Mouse (Mus musculus) midbrain, embryonic 12.5 days (tissue): Measurements from ENCODE around the gene Usp39. TPM values are rescaled to one million over a fixed set of nuclear protein-coding genes. Genes with fewer than 3 reads are reported as not detected.

Experiments used
- ATAC-seq: fragments of 200-750 bp; cut with Nextera tagmentation; 2 replicates; pipeline ENCODE4 v1.8.0; 2017; ENCODE audit warnings: low read depth, moderate TSS enrichment, moderate library complexity; ENCODE audit not compliant: low FRiP score
- H3K27ac ChIP-seq: fragments of 300-500 bp; sonication (generic); replicated peaks from 2 replicates; pipeline ENCODE4 v1.5.1; 2016; ENCODE audit warnings: mild to moderate bottlenecking
- H3K27me3 ChIP-seq: fragments of 300-500 bp; sonication (generic); 2 replicates; pipeline ENCODE4 v1.6.1; 2016; ENCODE audit warnings: mild to moderate bottlenecking
- H3K36me3 ChIP-seq: fragments of 300-500 bp; sonication (generic); 2 replicates; pipeline ENCODE4 v1.6.1; 2016
- H3K4me1 ChIP-seq: fragments of 300-500 bp; sonication (generic); 2 replicates; pipeline ENCODE4 v1.6.1; 2016
- H3K4me2 ChIP-seq: fragments of 300-500 bp; sonication (generic); replicated peaks from 2 replicates; pipeline ENCODE4 v1.6.1; 2016; ENCODE audit warnings: mild to moderate bottlenecking, moderate library complexity
- H3K4me3 ChIP-seq: fragments of 300-500 bp; sonication (generic); 2 replicates; pipeline ENCODE4 v1.5.1; 2016; ENCODE audit warnings: mild to moderate bottlenecking
- H3K9ac ChIP-seq: fragments of 300-500 bp; sonication (generic); replicated peaks from 2 replicates; pipeline ENCODE4 v1.6.1; 2016; ENCODE audit warnings: mild to moderate bottlenecking, moderate library complexity
- H3K9me3 ChIP-seq: fragments of 300-500 bp; sonication (generic); 2 replicates; pipeline ENCODE4 v1.6.1; 2016; ENCODE audit warnings: mild to moderate bottlenecking
- WGBS: fragments of 180-500 bp; shearing (Covaris S2); methylation state at CpG from one replicate; pipeline ENCODE4 v1.1.7; 2016; 5-methylcytosine and 5-hydroxymethylcytosine counted together
- polyA plus RNA-seq: library from polyadenylated mRNA; unstranded; fragments of >200 nt; fragmentation: Nextera tagmentation; extraction: Ambion mirVana; gene quantifications from 2 replicates; pipeline ENCODE4 v1.2.1, GENCODE M21; 2016

Usp39 gene
- polyA plus RNA-seq, 1 experiment from 2014 or later: 72.4 TPM

- ATAC-seq: no peak
- H3K36me3 ChIP-seq: peaks cover 64% of the 10 kb centered on the region
Measured at GRCm38 (mm10) chr6:72315384-72315783, 29.6 kb downstream of the Usp39 start.

GRCm38 (mm10) chr6:72313124-72313867 lies 31.7 kb downstream of the Usp39 start:
- Histone ChIP-seq H3K4me3 (no peak overlapping the region), H3K9ac (no peak overlapping the region), H3K27me3 (no peaks in the 10 kb centered on the region), H3K36me3 (peaks cover 43% of the 10 kb centered on the region), H3K4me2 (no peak overlapping the region), H3K9me3 (no peaks in the 10 kb centered on the region), H3K4me1 (no peaks in the 10 kb centered on the region), H3K27ac (no peak overlapping the region)
- no peak for ATAC-seq
- WGBS: 86% methylated on average over 11 of the region's 11 CpGs

More at GRCm38 (mm10) chr6:72315384-72315783, 29.6 kb downstream of the Usp39 start:
- H3K9ac ChIP-seq: no peak overlapping the region
- 83% methylated on average over 2 of the region's 2 CpGs for WGBS
- H3K4me1 ChIP-seq: no peaks in the 10 kb centered on the region
- H3K27ac ChIP-seq: no peak overlapping the region
- no peaks in the 10 kb centered on the region for H3K27me3 ChIP-seq
- H3K4me3 ChIP-seq: no peak overlapping the region
- no peaks in the 10 kb centered on the region for H3K9me3 ChIP-seq
- H3K4me2 ChIP-seq: no peak overlapping the region

- H3K4me2 ChIP-seq: no peak overlapping the region
- H3K4me1 ChIP-seq: no peaks in the 10 kb centered on the region
- H3K9ac ChIP-seq: no peak overlapping the region
- H3K27ac ChIP-seq: no peak overlapping the region
- peaks cover 33% of the 10 kb centered on the region for H3K36me3 ChIP-seq
- WGBS: 92% methylated on average over 3 of the region's 3 CpGs
- H3K4me3 ChIP-seq: no peak overlapping the region
- H3K27me3 ChIP-seq: no peaks in the 10 kb centered on the region
- no peak for ATAC-seq
- no peaks in the 10 kb centered on the region for H3K9me3 ChIP-seq
Measured at GRCm38 (mm10) chr6:72312198-72312597, 32.8 kb downstream of the Usp39 start.

- Histone ChIP-seq H3K36me3 (no peaks in the 10 kb centered on the region), H3K27ac (no peak overlapping the region), H3K27me3 (no peaks in the 10 kb centered on the region), H3K4me1 (no peaks in the 10 kb centered on the region), H3K9ac (no peak overlapping the region), H3K4me2 (no peak overlapping the region), H3K4me3 (no peak overlapping the region), H3K9me3 (no peaks in the 10 kb centered on the region)
- 58% methylated on average over 9 of the region's 9 CpGs for WGBS
- ATAC-seq: no peak
Measured at GRCm38 (mm10) chr6:72303510-72303909, 41.5 kb downstream of the Usp39 start.

- 89% methylated on average over 11 of the region's 11 CpGs for WGBS
- H3K4me2 ChIP-seq: no peak overlapping the region
- ATAC-seq: no peak
Measured at GRCm38 (mm10) chr6:72302349-72302925, 42.5 kb downstream of the Usp39 start.

GRCm38 (mm10) chr6:72297825-72298224 lies 47.2 kb downstream of the Usp39 start:
- no peak overlapping the region for H3K9ac ChIP-seq
- no peaks in the 10 kb centered on the region for H3K36me3 ChIP-seq
- H3K4me2 ChIP-seq: no peak overlapping the region
- H3K9me3 ChIP-seq: no peaks in the 10 kb centered on the region
- H3K4me3 ChIP-seq: no peak overlapping the region
- H3K4me1 ChIP-seq: no peaks in the 10 kb centered on the region
- H3K27me3 ChIP-seq: no peaks in the 10 kb centered on the region
- WGBS: 81% methylated on average over 3 of the region's 3 CpGs
- no peak overlapping the region for H3K27ac ChIP-seq
- ATAC-seq: no peak

More at GRCm38 (mm10) chr6:72302349-72302925, 42.5 kb downstream of the Usp39 start:
- no peaks in the 10 kb centered on the region for H3K36me3 ChIP-seq
- no peaks in the 10 kb centered on the region for H3K4me1 ChIP-seq
- no peaks in the 10 kb centered on the region for H3K27me3 ChIP-seq
- no peak overlapping the region for H3K9ac ChIP-seq
- no peak overlapping the region for H3K27ac ChIP-seq
- no peak overlapping the region for H3K4me3 ChIP-seq
- no peaks in the 10 kb centered on the region for H3K9me3 ChIP-seq

GRCm38 (mm10) chr6:72292972-72293651 lies 51.9 kb downstream of the Usp39 start:
- H3K27me3 ChIP-seq: no peaks in the 10 kb centered on the region
- 82% methylated on average over 12 of the region's 12 CpGs for WGBS
- ATAC-seq: no peak

GRCm38 (mm10) chr6:72289484-72289883 lies 55.5 kb downstream of the Usp39 start:
- no peaks in the 10 kb centered on the region for H3K4me1 ChIP-seq
- 80% methylated on average over 3 of the region's 3 CpGs for WGBS
- ATAC-seq: no peak
- H3K27me3 ChIP-seq: no peaks in the 10 kb centered on the region
- no peak overlapping the region for H3K4me2 ChIP-seq
- H3K9ac ChIP-seq: no peak overlapping the region
- no peak overlapping the region for H3K27ac ChIP-seq
- no peak overlapping the region for H3K4me3 ChIP-seq
- no peaks in the 10 kb centered on the region for H3K36me3 ChIP-seq
- no peaks in the 10 kb centered on the region for H3K9me3 ChIP-seq

More at GRCm38 (mm10) chr6:72292972-72293651, 51.9 kb downstream of the Usp39 start:
- no peaks in the 10 kb centered on the region for H3K4me1 ChIP-seq
- no peak overlapping the region for H3K4me3 ChIP-seq
- no peaks in the 10 kb centered on the region for H3K9me3 ChIP-seq
- no peaks in the 10 kb centered on the region for H3K36me3 ChIP-seq
- no peak overlapping the region for H3K4me2 ChIP-seq
- H3K9ac ChIP-seq: no peak overlapping the region
- H3K27ac ChIP-seq: no peak overlapping the region

- Histone ChIP-seq H3K27ac (no peak overlapping the region), H3K27me3 (no peaks in the 10 kb centered on the region), H3K36me3 (no peaks in the 10 kb centered on the region), H3K4me1 (no peaks in the 10 kb centered on the region), H3K4me2 (no peak overlapping the region), H3K4me3 (no peak overlapping the region), H3K9me3 (no peaks in the 10 kb centered on the region), H3K9ac (no peak overlapping the region)
- 23% methylated on average over 4 of the region's 4 CpGs for WGBS
- ATAC-seq: no peak
Measured at GRCm38 (mm10) chr6:72283914-72284313, 61.1 kb downstream of the Usp39 start.

- WGBS: 74% methylated on average over 7 of the region's 7 CpGs
- no peaks in the 10 kb centered on the region for H3K36me3 ChIP-seq
- no peak overlapping the region for H3K9ac ChIP-seq
- no peak overlapping the region for H3K4me3 ChIP-seq
- no peaks in the 10 kb centered on the region for H3K27me3 ChIP-seq
- H3K9me3 ChIP-seq: no peaks in the 10 kb centered on the region
- no peaks in the 10 kb centered on the region for H3K4me1 ChIP-seq
- no peak for ATAC-seq
- H3K4me2 ChIP-seq: no peak overlapping the region
- no peak overlapping the region for H3K27ac ChIP-seq
Measured at GRCm38 (mm10) chr6:72280410-72280998, 64.5 kb downstream of the Usp39 start.

GRCm38 (mm10) chr6:72279505-72279904 lies 65.5 kb downstream of the Usp39 start:
- no peaks in the 10 kb centered on the region for H3K4me1 ChIP-seq
- no peaks in the 10 kb centered on the region for H3K36me3 ChIP-seq
- no peaks in the 10 kb centered on the region for H3K27me3 ChIP-seq
- H3K4me3 ChIP-seq: no peak overlapping the region
- H3K4me2 ChIP-seq: no peak overlapping the region
- no peaks in the 10 kb centered on the region for H3K9me3 ChIP-seq
- WGBS: 91% methylated on average over 7 of the region's 7 CpGs
- no peak overlapping the region for H3K9ac ChIP-seq
- H3K27ac ChIP-seq: no peak overlapping the region
- no peak for ATAC-seq

GRCm38 (mm10) chr6:72278835-72279234 lies 66.1 kb downstream of the Usp39 start:
- Histone ChIP-seq H3K27me3 (no peaks in the 10 kb centered on the region), H3K4me2 (no peak overlapping the region), H3K4me1 (no peaks in the 10 kb centered on the region), H3K9ac (no peak overlapping the region), H3K9me3 (no peaks in the 10 kb centered on the region), H3K36me3 (no peaks in the 10 kb centered on the region), H3K4me3 (no peak overlapping the region), H3K27ac (no peak overlapping the region)
- 69% methylated on average over 4 of the region's 4 CpGs for WGBS
- ATAC-seq: no peak
